ENCODE assay signal across 8 mouse cellular contexts in genomic region chr1:153550814-153551213, GRCm38 (mm10). TPM values are rescaled to one million over a fixed set of nuclear protein-coding genes. Genes with fewer than 3 reads are reported as not detected.
DNase-seq lines count a peak whose midpoint lies in the region; ATAC-seq and TF ChIP-seq lines count a peak whose summit lies in the region.

No protein-coding gene starts in this region.

- 32% methylated on average over 3 of the region's 3 CpGs for WGBS in forebrain, embryonic 14.5 days
- WGBS in lung, embryonic 15.5 days = 22% methylated on average over 3 of the region's 3 CpGs

- no peak overlapping the region for H3K4me2 ChIP-seq in forebrain, embryonic 14.5 days (ENCODE audit: low read length)
- no peak overlapping the region for H3K4me2 ChIP-seq in lung, embryonic 15.5 days

- ATAC-seq in forebrain, embryonic 14.5 days = peak; percentile 51
- peak; percentile 31; the same call in 1 of the 2 replicates for ATAC-seq in lung, embryonic 15.5 days (ENCODE audit: borderline replicate concordance, extremely low read depth, low FRiP score, low TSS enrichment)

- no peak for TF ChIP-seq POLR2A in brain, embryonic 14.5 days (IDR thresholded peaks at IDR 0.05; ENCODE audit: borderline replicate concordance, extremely low read depth, insufficient read depth, insufficient read length, poor library complexity, severe bottlenecking)

- H3K27ac ChIP-seq in forebrain, embryonic 14.5 days (ENCODE audit: low read depth, low read length) = no peak overlapping the region
- no peak overlapping the region for H3K27ac ChIP-seq in lung, embryonic 15.5 days

- no peaks in the 10 kb centered on the region for H3K27me3 ChIP-seq in forebrain, embryonic 14.5 days (replicated peaks; ENCODE audit: control insufficient read depth, insufficient read depth, low read length)
- no peaks in the 10 kb centered on the region for H3K27me3 ChIP-seq in lung, embryonic 15.5 days

- peak; percentile 25 for DNase-seq in gastrocnemius, adult 18-20 months (ENCODE audit: low spot score)
- no peak for DNase-seq in gastrocnemius, adult 8-10 months (ENCODE audit: low spot score in 2 of 2)
- peak; percentile 80 for DNase-seq in CD4-positive, CD25-positive, alpha-beta regulatory T cell, adult 2 months (ENCODE audit: low read depth, low spot score)
- DNase-seq in brain, embryonic 14.5 days (ENCODE audit: low read depth) = peak; percentile 70
- DNase-seq in forebrain, embryonic 14.5 days (ENCODE audit: low spot score) = peak; percentile 82
- peak; percentile 69 for DNase-seq in kidney, postnatal 14 days
- DNase-seq in spleen, postnatal 10 days (ENCODE audit: low spot score in 2 of 2) = peak; percentile 48 to 77

- no peak overlapping the region for H3K9ac ChIP-seq in forebrain, embryonic 14.5 days (ENCODE audit: low read length)
- H3K9ac ChIP-seq in lung, embryonic 15.5 days = no peak overlapping the region

- H3K9me3 ChIP-seq in forebrain, embryonic 14.5 days (replicated peaks; ENCODE audit: control insufficient read depth, low read length) = no peaks in the 10 kb centered on the region
- H3K9me3 ChIP-seq in lung, embryonic 15.5 days = no peaks in the 10 kb centered on the region

- 0 out of 2 replicates have a peak, but pooled peaks cover 5% of the 10 kb centered on the region for H3K4me1 ChIP-seq in forebrain, embryonic 14.5 days (ENCODE audit: control insufficient read depth, insufficient read depth, low read length)
- 0 out of 2 replicates have a peak, but pooled peaks cover 4% of the 10 kb centered on the region for H3K4me1 ChIP-seq in lung, embryonic 15.5 days

- peak; percentile 64; the same call in 1 of the 2 replicates for TF ChIP-seq CTCF in brain, embryonic 14.5 days (IDR thresholded peaks at IDR 0.05; ENCODE audit: borderline replicate concordance, extremely low read depth, insufficient read depth, insufficient read length)

- no peak overlapping the region for H3K4me3 ChIP-seq in forebrain, embryonic 14.5 days (ENCODE audit: low read depth, low read length)
- no peak overlapping the region for H3K4me3 ChIP-seq in lung, embryonic 15.5 days

- H3K36me3 ChIP-seq in forebrain, embryonic 14.5 days (ENCODE audit: control insufficient read depth, insufficient read depth, low read length) = no peaks in the 10 kb centered on the region
- H3K36me3 ChIP-seq in lung, embryonic 15.5 days = no peaks in the 10 kb centered on the region

RNA-seq across cellular contexts. Expression of gene Npl, which starts 1.0 kb away (rescaled TPM):
- 1 to 10 TPM; 2.2 to 2.4 TPM for total RNA-seq in gastrocnemius, adult 18-20 months (2021)
- total RNA-seq in gastrocnemius, adult 8-10 months (2022) = 1 to 10 TPM; 1.6 to 2.7 (median 1.8) TPM
- 4.9 and 6.6 TPM in 2 replicates for polyA plus RNA-seq in brain, embryonic 14.5 days (2012; rRNA removed)
- polyA plus RNA-seq in forebrain, embryonic 14.5 days (2014; fragmentation: Nextera tagmentation; extraction: Ambion mirVana) = 9.8 and 10.1 TPM in 2 replicates
- 6.6 and 7.4 TPM in 2 replicates for polyA plus RNA-seq in lung, embryonic 15.5 days (2015; fragmentation: Nextera tagmentation; extraction: Ambion mirVana)

Comparison
In these comparisons a context has a peak if more than half of its experiments do, and no peak if none do; other contexts are left out.
1. DNase-seq: peak in gastrocnemius, adult 18-20 months (single experiment), CD4-positive, CD25-positive, alpha-beta regulatory T cell, adult 2 months (single experiment), brain, embryonic 14.5 days (single experiment), forebrain, embryonic 14.5 days (single experiment), kidney, postnatal 14 days (single experiment) and spleen, postnatal 10 days (2 of 2); none in gastrocnemius, adult 8-10 months (0 of 2).